ENCODE assay signal across 16 mouse cellular contexts in the genomic region with DNA sequence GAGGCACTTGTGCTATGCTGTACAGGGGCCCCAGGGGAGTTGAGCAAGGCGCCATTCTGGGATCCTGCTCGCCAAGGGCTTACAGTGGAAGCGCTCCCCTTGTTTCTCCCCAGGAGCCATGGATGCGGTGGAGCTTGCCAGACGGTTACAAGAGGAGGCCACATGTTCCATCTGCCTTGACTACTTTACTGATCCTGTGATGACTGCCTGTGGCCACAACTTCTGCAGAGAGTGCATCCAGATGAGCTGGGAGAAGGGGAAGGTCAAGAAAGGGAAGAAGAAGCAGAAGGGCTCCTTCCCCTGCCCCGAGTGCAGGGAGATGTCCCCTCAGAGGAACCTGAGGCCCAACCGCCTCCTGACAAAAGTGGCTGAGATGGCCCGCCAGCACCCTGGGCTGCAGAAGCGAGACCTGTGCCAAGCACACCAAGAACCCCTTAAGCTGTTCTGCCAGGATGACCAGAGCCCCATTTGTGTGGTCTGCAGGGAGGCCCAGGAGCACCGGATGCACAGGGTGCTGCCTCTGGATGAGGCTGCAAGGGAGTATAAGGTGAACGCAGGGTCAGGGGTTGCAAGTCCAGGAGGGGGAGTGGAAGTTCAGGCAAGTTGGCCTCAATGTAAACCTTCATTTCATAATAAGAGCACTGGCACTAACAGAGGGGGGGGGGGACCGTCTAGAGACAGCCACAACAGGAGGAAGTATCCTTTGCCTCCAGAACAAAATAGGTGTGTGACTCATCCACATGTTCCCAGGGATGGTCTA. TPM values are rescaled to one million over a fixed set of nuclear protein-coding genes. Genes with fewer than 3 reads are reported as not detected.
DNase-seq lines count a peak whose midpoint lies in the region; ATAC-seq lines count a peak whose summit lies in the region.
"Had no signal": no experiment of that assay in that cellular context is flagged by ENCODE, and none has a peak within 500 bp of the region (broad histone marks: within the 10 kb centered on the region; RNA-seq: fewer than 3 reads in every experiment).

No protein-coding gene starts in this region.

- no peak overlapping the region for H3K4me3 ChIP-seq in hindbrain, embryonic 12.5 days
- H3K4me3 ChIP-seq in hindbrain, embryonic 16.5 days (ENCODE audit: low read length) = no peak overlapping the region
- no peak overlapping the region for H3K4me3 ChIP-seq in intestine, embryonic 15.5 days (replicated peaks)
- H3K4me3 ChIP-seq: hindbrain, embryonic 15.5 days; myocyte had no signal

- DNase-seq in urinary bladder, adult 2 months (ENCODE audit: low spot score) = peak; percentile 16
- no peak for DNase-seq in urinary bladder, adult 18-20 months (ENCODE audit: low spot score in 2 of 2)
- DNase-seq in right cerebral cortex, postnatal 25 days = no peak
- no peak for DNase-seq in lung, postnatal 25 days (ENCODE audit: low spot score)
- DNase-seq: adrenal gland, postnatal 14 days; forebrain, postnatal 0 days; lung, postnatal 4 days; spleen, adult 18-20 months had no signal

- H3K4me1 ChIP-seq in hindbrain, embryonic 12.5 days = peaks cover 13% of the 10 kb centered on the region
- H3K4me1 ChIP-seq in hindbrain, embryonic 16.5 days (ENCODE audit: control insufficient read depth, insufficient read depth, low read depth, low read length) = no peaks in the 10 kb centered on the region; the same call in 1 of the 2 replicates
- H3K4me1 ChIP-seq in intestine, embryonic 15.5 days (replicated peaks) = peaks cover 14% of the 10 kb centered on the region

- H3K9ac ChIP-seq in hindbrain, embryonic 12.5 days = no peak overlapping the region
- H3K9ac ChIP-seq in hindbrain, embryonic 16.5 days (ENCODE audit: low read depth, low read length) = no peak overlapping the region
- no peak overlapping the region for H3K9ac ChIP-seq in intestine, embryonic 15.5 days
- H3K9ac ChIP-seq: forebrain, postnatal 0 days; hindbrain, embryonic 15.5 days had no signal

- no peak overlapping the region for H3K4me2 ChIP-seq in hindbrain, embryonic 12.5 days (replicated peaks)
- H3K4me2 ChIP-seq in hindbrain, embryonic 16.5 days (ENCODE audit: low read length) = no peak overlapping the region
- no peak overlapping the region for H3K4me2 ChIP-seq in intestine, embryonic 15.5 days (replicated peaks)
- H3K4me2 ChIP-seq: hindbrain, embryonic 15.5 days had no signal

- H3K27ac ChIP-seq in hindbrain, embryonic 12.5 days = no peak overlapping the region
- H3K27ac ChIP-seq in hindbrain, embryonic 16.5 days (ENCODE audit: low read depth, low read length) = no peak overlapping the region
- no peak overlapping the region for H3K27ac ChIP-seq in intestine, embryonic 15.5 days
- H3K27ac ChIP-seq: hindbrain, embryonic 15.5 days; stomach, postnatal 0 days had no signal

- peak; percentile 17; the same call in 1 of the 2 replicates for ATAC-seq in hindbrain, embryonic 12.5 days (ENCODE audit: low FRiP score)
- ATAC-seq in hindbrain, embryonic 16.5 days = no peak
- peak; percentile 45; the same call in 1 of the 2 replicates for ATAC-seq in intestine, embryonic 15.5 days
- ATAC-seq: forebrain, postnatal 0 days had no signal

- peaks cover 18% of the 10 kb centered on the region for H3K27me3 ChIP-seq in hindbrain, embryonic 12.5 days
- no peaks in the 10 kb centered on the region for H3K27me3 ChIP-seq in hindbrain, embryonic 16.5 days (replicated peaks; ENCODE audit: control insufficient read depth, insufficient read depth, low read length)
- H3K27me3 ChIP-seq in intestine, embryonic 15.5 days (replicated peaks) = peaks cover 11% of the 10 kb centered on the region; the same call in 1 of the 2 replicates
- H3K27me3 ChIP-seq: CH12.LX; hindbrain, embryonic 15.5 days had no signal

- H3K9me3 ChIP-seq in hindbrain, embryonic 12.5 days (replicated peaks) = peaks cover 4% of the 10 kb centered on the region; the same call in 1 of the 2 replicates
- 0 out of 2 replicates have a peak, but pooled peaks cover 2% of the 10 kb centered on the region for H3K9me3 ChIP-seq in hindbrain, embryonic 16.5 days (ENCODE audit: control insufficient read depth, low read length)
- H3K9me3 ChIP-seq in intestine, embryonic 15.5 days = no peaks in the 10 kb centered on the region
- H3K9me3 ChIP-seq: hindbrain, embryonic 15.5 days had no signal

- WGBS in hindbrain, embryonic 12.5 days = 44% methylated on average over 12 of the region's 12 CpGs
- 44% methylated on average over 12 of the region's 12 CpGs for WGBS in hindbrain, embryonic 16.5 days
- WGBS in intestine, embryonic 15.5 days = 42% methylated on average over 12 of the region's 12 CpGs

- peaks cover 15% of the 10 kb centered on the region for H3K36me3 ChIP-seq in hindbrain, embryonic 12.5 days
- H3K36me3 ChIP-seq in hindbrain, embryonic 16.5 days (ENCODE audit: control insufficient read depth, insufficient read depth, low read length) = 0 out of 2 replicates have a peak, but pooled peaks cover 2% of the 10 kb centered on the region
- no peaks in the 10 kb centered on the region for H3K36me3 ChIP-seq in intestine, embryonic 15.5 days

RNA-seq across cellular contexts. Expression of gene Hist3h2a, which starts 10.7 kb away (rescaled TPM):
- polyA plus RNA-seq in hindbrain, embryonic 12.5 days (2016; fragmentation: Nextera tagmentation; extraction: Ambion mirVana) = 90.1 and 95.9 TPM in 2 replicates
- polyA plus RNA-seq in hindbrain, embryonic 16.5 days (2015; fragmentation: Nextera tagmentation; extraction: Ambion mirVana) = 85.3 and 89.6 TPM in 2 replicates
- polyA plus RNA-seq in urinary bladder, adult 2 months (2012; rRNA removed) = 22.0 and 27.2 TPM in 2 replicates
- 27.2 and 28.3 TPM in 2 replicates for polyA plus RNA-seq in intestine, embryonic 15.5 days (2015; fragmentation: Nextera tagmentation; extraction: Ambion mirVana)

RNA-seq across cellular contexts. Expression of gene Trim17, which starts 10.7 kb away (rescaled TPM):
- polyA plus RNA-seq in hindbrain, embryonic 12.5 days (2016; fragmentation: Nextera tagmentation; extraction: Ambion mirVana) = 1.2 and 1.5 TPM in 2 replicates
- 1.1 and 1.8 TPM in 2 replicates for polyA plus RNA-seq in hindbrain, embryonic 16.5 days (2015; fragmentation: Nextera tagmentation; extraction: Ambion mirVana)
- 0.23 and 0.49 TPM in 2 replicates for polyA plus RNA-seq in urinary bladder, adult 2 months (2012; rRNA removed)
- 0.16 and 0.35 TPM in 2 replicates for polyA plus RNA-seq in intestine, embryonic 15.5 days (2015; fragmentation: Nextera tagmentation; extraction: Ambion mirVana)

RNA-seq across cellular contexts. Expression of gene Trim11, which starts 12.7 kb away (rescaled TPM):
- polyA plus RNA-seq in hindbrain, embryonic 12.5 days (2016; fragmentation: Nextera tagmentation; extraction: Ambion mirVana) = 19.3 and 19.5 TPM in 2 replicates
- polyA plus RNA-seq in hindbrain, embryonic 16.5 days (2015; fragmentation: Nextera tagmentation; extraction: Ambion mirVana) = 20.7 and 21.4 TPM in 2 replicates
- 27.1 and 28.1 TPM in 2 replicates for polyA plus RNA-seq in urinary bladder, adult 2 months (2012; rRNA removed)
- 16.0 and 17.0 TPM in 2 replicates for polyA plus RNA-seq in intestine, embryonic 15.5 days (2015; fragmentation: Nextera tagmentation; extraction: Ambion mirVana)

RNA-seq across cellular contexts. Expression of gene Hist3h2ba, which starts 16.5 kb away (rescaled TPM):
- 149 and 154 TPM in 2 replicates for polyA plus RNA-seq in hindbrain, embryonic 12.5 days (2016; fragmentation: Nextera tagmentation; extraction: Ambion mirVana)
- polyA plus RNA-seq in hindbrain, embryonic 16.5 days (2015; fragmentation: Nextera tagmentation; extraction: Ambion mirVana) = 249 and 250 TPM in 2 replicates
- 1.3 and 2.2 TPM in 2 replicates for polyA plus RNA-seq in urinary bladder, adult 2 months (2012; rRNA removed)
- polyA plus RNA-seq in intestine, embryonic 15.5 days (2015; fragmentation: Nextera tagmentation; extraction: Ambion mirVana) = 39.9 and 40.0 TPM in 2 replicates
- polyA plus RNA-seq: liver, adult 2 months had no signal

RNA-seq across cellular contexts. Expression of gene Rnf187, which starts 26.5 kb away (rescaled TPM):
- polyA plus RNA-seq in hindbrain, embryonic 12.5 days (2016; fragmentation: Nextera tagmentation; extraction: Ambion mirVana) = 498 and 513 TPM in 2 replicates
- 563 and 570 TPM in 2 replicates for polyA plus RNA-seq in hindbrain, embryonic 16.5 days (2015; fragmentation: Nextera tagmentation; extraction: Ambion mirVana)
- 137 and 140 TPM in 2 replicates for polyA plus RNA-seq in urinary bladder, adult 2 months (2012; rRNA removed)
- 201 and 207 TPM in 2 replicates for polyA plus RNA-seq in intestine, embryonic 15.5 days (2015; fragmentation: Nextera tagmentation; extraction: Ambion mirVana)
